Mouse (Mus musculus) granulocyte monocyte progenitor cell, adult 5-6 weeks (primary cell): ENCODE data around the gene Neurl4. TPM values are rescaled to one million over a fixed set of nuclear protein-coding genes. Genes with fewer than 3 reads are reported as not detected.
A peak's percentile ranks its signal among the peaks of the same experiment; 100 is the strongest.
"Not testable (repeated sequence)": the region's sequence is repeated elsewhere in the genome, so short reads cannot be mapped to it uniquely, and the experiment has no call there.

ENCODE experiments used
- ATAC-seq: replicated peaks from 2 replicates; pipeline ENCODE4 v1.8.0; 2016; ENCODE audit warnings: mild to moderate bottlenecking, moderate TSS enrichment, inconsistent platforms; ENCODE audit not compliant: poor library complexity, severe bottlenecking
- total RNA-seq, 2 experiments: library from RNA; stranded (forward) in 1 of 2; stranded (reverse) in 1 of 2; fragments of 200-712, 200-1000 nt in 1 of 2; fragments of >200 nt in 1 of 2; fragmentation: Nextera tagmentation in 1 of 2; gene quantifications; 2 replicates each; pipeline ENCODE4 v1.2.3; 2014 to 2017

Gene Neurl4
- total RNA-seq, 2 experiments from 2014 or later = 27.5 to 32.0 TPM

DNA sequence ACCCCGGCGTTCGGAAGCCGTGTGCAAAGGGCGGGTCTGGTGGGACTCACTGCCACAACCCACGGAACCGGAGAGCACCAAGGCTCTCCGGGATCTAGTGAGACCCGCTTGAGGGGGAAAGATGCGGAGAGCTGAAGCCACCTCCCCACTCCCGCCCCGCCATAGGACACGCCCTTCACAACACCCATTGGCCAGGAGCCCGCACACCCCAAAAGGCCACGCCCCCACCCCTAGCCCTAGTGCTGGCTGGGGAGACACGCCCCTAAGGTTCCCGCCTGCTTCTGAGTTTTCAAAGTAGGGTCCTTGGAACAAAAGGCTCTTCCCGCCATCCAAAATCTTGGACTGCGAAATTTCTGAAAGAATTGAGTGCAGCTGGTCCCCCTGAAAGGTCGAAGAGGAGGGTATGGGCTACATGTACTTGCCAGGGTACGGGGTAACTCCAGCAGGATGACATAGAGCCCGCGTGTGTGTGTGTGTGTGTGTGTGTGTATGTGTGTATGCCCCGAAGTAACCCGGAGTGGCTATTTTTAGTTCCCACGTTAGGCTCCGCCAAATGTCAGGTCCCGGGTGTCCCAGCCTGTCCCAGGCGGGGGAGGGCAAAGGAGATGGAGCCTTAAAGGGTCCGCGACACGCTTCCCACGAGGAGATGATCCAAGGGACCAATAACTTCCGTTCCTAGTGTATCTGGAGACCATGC, 47.3 kb downstream of the Neurl4 start, which contains the start of gene Slc2a4:
Gene Slc2a4 (minus strand): TSS at position 123 of the 697 bp plus-strand sequence.
- peak; percentile 92 for ATAC-seq

DNA sequence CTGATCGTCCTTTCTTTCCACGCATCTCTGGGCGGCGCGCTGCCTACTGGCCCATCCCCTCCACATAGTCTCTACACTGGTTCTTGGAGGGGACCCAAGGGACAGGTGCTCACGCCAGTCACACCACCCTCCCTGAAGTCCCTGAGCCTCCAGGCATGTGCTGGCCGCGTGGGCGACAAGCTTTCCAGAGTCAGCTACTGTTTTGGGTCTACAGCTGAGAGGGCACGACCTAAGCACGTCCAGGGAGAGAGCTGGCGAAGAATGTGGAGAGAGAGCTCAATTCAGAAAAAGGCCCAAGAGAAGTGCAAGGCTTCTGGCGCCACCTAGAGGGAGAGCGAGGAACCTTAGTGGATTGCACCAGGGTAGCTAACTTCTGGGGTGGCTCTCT, 47.9 kb downstream of the Neurl4 start:
- ATAC-seq = peak; percentile 74

GRCm38 (mm10) chr11:69950807-69951459, 50.1 kb downstream of the Neurl4 start:
- no peak for ATAC-seq

DNA sequence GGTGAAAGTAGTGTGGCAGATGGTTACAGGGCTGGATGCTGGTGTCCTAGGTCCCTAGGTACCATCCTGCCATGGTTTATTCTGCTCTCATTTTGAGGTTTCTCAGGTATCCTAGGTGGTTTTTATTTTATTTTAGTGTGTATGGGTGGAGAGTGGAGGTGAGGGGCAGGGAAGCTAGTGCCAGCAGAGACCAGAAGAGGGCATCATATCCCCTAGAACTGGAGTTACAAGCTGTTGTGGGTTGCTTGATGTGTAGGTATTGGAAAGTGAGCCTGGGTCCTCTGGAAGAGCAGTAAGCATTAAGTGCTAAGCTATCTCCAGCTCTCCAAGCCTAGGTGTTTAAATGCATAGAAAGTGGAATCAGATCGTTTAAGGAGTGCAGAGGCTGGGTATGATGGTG, 51.4 kb downstream of the Neurl4 start:
- ATAC-seq = no peak

DNA sequence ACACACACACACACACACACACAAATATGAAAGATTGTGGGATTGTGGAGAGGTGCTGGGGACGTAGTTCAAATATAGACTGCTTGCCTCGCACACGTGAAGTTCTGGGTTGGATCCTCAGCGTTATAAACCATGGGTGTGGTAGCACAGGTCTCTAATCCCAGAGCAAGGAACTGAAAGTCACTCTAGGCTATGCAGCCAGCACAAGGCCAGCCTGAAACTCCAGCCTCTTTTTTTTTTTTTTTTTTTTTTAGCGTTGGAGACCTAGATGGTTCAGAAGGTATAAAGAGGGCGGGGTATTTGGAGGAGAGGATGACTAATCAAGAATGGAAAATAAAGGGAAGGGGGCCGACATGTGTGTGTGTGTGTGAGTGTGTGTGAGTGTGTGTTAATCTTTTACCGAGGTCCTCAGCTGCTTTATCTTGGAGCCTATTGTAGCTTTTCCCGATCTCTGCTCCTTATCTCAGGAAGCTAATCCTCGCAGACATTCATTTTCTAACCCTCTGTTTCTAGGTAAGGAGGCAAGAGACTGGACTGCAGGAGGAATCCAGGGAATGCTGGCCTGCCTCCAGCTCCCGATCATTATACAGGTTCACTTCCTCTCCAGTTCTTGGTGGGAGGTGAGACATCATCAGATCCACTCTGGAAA, 52.5 kb downstream of the Neurl4 start:
- ATAC-seq = no peak; the same call in 1 of the 2 replicates

DNA sequence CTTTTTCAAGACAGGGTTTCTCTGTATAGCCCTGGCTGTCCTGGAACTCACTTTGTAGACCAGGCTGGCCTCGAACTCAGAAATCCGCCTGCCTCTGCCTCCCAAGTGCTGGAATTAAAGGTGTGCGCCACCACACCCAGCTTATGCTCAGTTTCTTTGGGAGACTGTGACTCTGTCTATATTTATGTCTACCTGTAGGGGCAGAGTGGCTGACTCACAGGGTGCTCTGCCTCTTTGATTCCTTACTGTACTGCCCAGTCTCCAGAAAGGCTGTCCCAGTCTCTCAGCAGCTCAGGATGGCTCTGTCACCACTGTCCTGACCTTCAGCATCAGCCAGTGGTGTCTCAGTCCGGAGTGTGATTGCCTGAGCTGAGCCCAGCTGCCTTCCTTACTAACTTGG, 54.7 kb downstream of the Neurl4 start:
- ATAC-seq = not testable (repeated sequence)

GRCm38 (mm10) chr11:69956218-69956617, 55.3 kb downstream of the Neurl4 start:
- no peak for ATAC-seq

DNA sequence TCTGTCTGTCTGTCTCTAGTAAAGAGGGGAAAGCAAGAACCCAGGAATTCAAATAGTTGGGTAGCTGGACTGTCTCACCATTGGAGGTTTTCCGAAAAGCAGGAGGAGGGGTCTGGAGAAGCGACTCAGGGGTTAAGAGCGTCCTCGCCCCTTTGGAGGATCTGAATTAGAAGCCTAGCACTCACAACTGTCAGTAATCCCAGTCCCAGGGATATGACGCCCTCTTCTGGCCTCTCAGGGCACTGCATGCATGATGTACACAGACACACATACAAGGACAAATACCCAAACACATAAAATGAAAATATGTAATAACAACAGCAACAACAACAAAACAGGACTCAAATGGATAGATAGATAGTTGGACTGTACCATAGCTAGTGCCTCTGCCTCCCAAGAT, 59.7 kb downstream of the Neurl4 start:
- ATAC-seq = 0 out of 2 replicates have a peak, but pooled peaks have one; percentile 27

DNA sequence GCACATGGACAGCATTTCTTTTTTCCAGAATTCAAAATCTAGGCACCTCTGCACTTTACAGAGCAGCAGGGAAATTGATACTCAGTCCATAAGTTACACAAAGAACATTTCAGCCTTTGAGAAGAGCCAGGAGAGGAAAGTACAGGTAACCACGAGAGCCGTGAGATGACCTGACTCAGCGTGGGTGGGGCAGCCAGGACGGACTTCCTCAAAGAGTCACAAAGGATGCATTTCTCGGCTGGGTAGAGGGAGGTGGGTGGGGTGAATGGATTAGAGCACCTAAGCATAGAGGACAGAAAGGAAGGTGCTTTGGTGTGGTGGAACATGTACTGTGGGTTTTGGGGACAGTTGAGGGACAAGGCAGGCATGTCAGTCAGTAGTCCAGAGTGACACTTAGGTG, 61.0 kb downstream of the Neurl4 start:
- peak; percentile 42 for ATAC-seq

Other genes starting within 250 kb of the Neurl4 start
Only the 30 nearest of the 40 such genes appear.
- 153 and 165 TPM in 2 replicates for gene Polr2a, start 142.4 kb upstream of the Neurl4 start, total RNA-seq (2014; fragmentation: Nextera tagmentation)
- gene Polr2a, start 142.4 kb upstream of the Neurl4 start, total RNA-seq (2017) = 30.2 and 38.5 TPM in 2 replicates
- not detected in 2 replicates for gene Slc35g3, start 139.1 kb upstream of the Neurl4 start, total RNA-seq (2014; fragmentation: Nextera tagmentation)
- gene Slc35g3, start 139.1 kb upstream of the Neurl4 start, total RNA-seq (2017) = not detected in 2 replicates
- 1.8 and 2.1 TPM in 2 replicates for gene Zbtb4, start 135.2 kb upstream of the Neurl4 start, total RNA-seq (2014; fragmentation: Nextera tagmentation)
- gene Zbtb4, start 135.2 kb upstream of the Neurl4 start, total RNA-seq (2017) = 0.26 and 0.43 TPM in 2 replicates
- not detected in 2 replicates for gene Chrnb1, start 105.1 kb upstream of the Neurl4 start, total RNA-seq (2014; fragmentation: Nextera tagmentation)
- 0.82 TPM in 1 of 2 replicates, not detected in the other for gene Chrnb1, start 105.1 kb upstream of the Neurl4 start, total RNA-seq (2017)
- 1.6 and 2.9 TPM in 2 replicates for gene Fgf11, start 99.2 kb upstream of the Neurl4 start, total RNA-seq (2014; fragmentation: Nextera tagmentation)
- not detected in 2 replicates for gene Fgf11, start 99.2 kb upstream of the Neurl4 start, total RNA-seq (2017)
- not detected in 2 replicates for gene Tmem102, start 95.4 kb upstream of the Neurl4 start, total RNA-seq (2014; fragmentation: Nextera tagmentation)
- gene Tmem102, start 95.4 kb upstream of the Neurl4 start, total RNA-seq (2017) = not detected in 2 replicates
- gene Gm39566, start 85.8 kb upstream of the Neurl4 start, total RNA-seq (2014; fragmentation: Nextera tagmentation) = not detected in 2 replicates
- not detected in 2 replicates for gene Gm39566, start 85.8 kb upstream of the Neurl4 start, total RNA-seq (2017)
- gene Spem2, start 82.6 kb upstream of the Neurl4 start, total RNA-seq (2014; fragmentation: Nextera tagmentation) = not detected in 2 replicates
- not detected in 2 replicates for gene Spem2, start 82.6 kb upstream of the Neurl4 start, total RNA-seq (2017)
- gene Spem1, start 78.9 kb upstream of the Neurl4 start, total RNA-seq (2014; fragmentation: Nextera tagmentation) = not detected in 2 replicates
- not detected in 2 replicates for gene Spem1, start 78.9 kb upstream of the Neurl4 start, total RNA-seq (2017)
- gene Nlgn2, start 63.3 kb upstream of the Neurl4 start, total RNA-seq (2014; fragmentation: Nextera tagmentation) = 13.5 and 33.1 TPM in 2 replicates
- gene Nlgn2, start 63.3 kb upstream of the Neurl4 start, total RNA-seq (2017) = 4.0 and 7.4 TPM in 2 replicates
- gene Tmem256, start 62.6 kb upstream of the Neurl4 start, total RNA-seq (2014; fragmentation: Nextera tagmentation) = 294 and 359 TPM in 2 replicates
- gene Tmem256, start 62.6 kb upstream of the Neurl4 start, total RNA-seq (2017) = 118 and 164 TPM in 2 replicates
- gene Plscr3, start 54.7 kb upstream of the Neurl4 start, total RNA-seq (2014; fragmentation: Nextera tagmentation) = 108 and 109 TPM in 2 replicates
- gene Plscr3, start 54.7 kb upstream of the Neurl4 start, total RNA-seq (2017) = 24.9 and 25.2 TPM in 2 replicates
- 0.60 TPM in 1 of 2 replicates, not detected in the other for gene Tnk1, start 42.3 kb upstream of the Neurl4 start, total RNA-seq (2014; fragmentation: Nextera tagmentation)
- gene Tnk1, start 42.3 kb upstream of the Neurl4 start, total RNA-seq (2017) = not detected in 2 replicates
- not detected in 2 replicates for gene Tmem95, start 23.1 kb upstream of the Neurl4 start, total RNA-seq (2014; fragmentation: Nextera tagmentation)
- not detected in 2 replicates for gene Tmem95, start 23.1 kb upstream of the Neurl4 start, total RNA-seq (2017)
- gene Kctd11, start 19.7 kb upstream of the Neurl4 start, total RNA-seq (2014; fragmentation: Nextera tagmentation) = 0.41 and 4.2 TPM in 2 replicates
- 1.1 and 2.6 TPM in 2 replicates for gene Kctd11, start 19.7 kb upstream of the Neurl4 start, total RNA-seq (2017)
- 52.4 and 65.1 TPM in 2 replicates for gene Acap1, start 5.5 kb upstream of the Neurl4 start, total RNA-seq (2014; fragmentation: Nextera tagmentation)
- gene Acap1, start 5.5 kb upstream of the Neurl4 start, total RNA-seq (2017) = 47.0 and 50.7 TPM in 2 replicates
- 1.3 and 3.5 TPM in 2 replicates for gene 2810408A11Rik, start 85 bp upstream of the Neurl4 start, total RNA-seq (2014; fragmentation: Nextera tagmentation)
- gene 2810408A11Rik, start 85 bp upstream of the Neurl4 start, total RNA-seq (2017) = 3.6 and 6.4 TPM in 2 replicates
- 71.5 and 99.8 TPM in 2 replicates for gene Gps2, start 12.8 kb downstream of the Neurl4 start, total RNA-seq (2014; fragmentation: Nextera tagmentation)
- 47.1 and 58.2 TPM in 2 replicates for gene Gps2, start 12.8 kb downstream of the Neurl4 start, total RNA-seq (2017)
- 1,453 and 1,476 TPM in 2 replicates for gene Eif5a, start 20.9 kb downstream of the Neurl4 start, total RNA-seq (2014; fragmentation: Nextera tagmentation)
- gene Eif5a, start 20.9 kb downstream of the Neurl4 start, total RNA-seq (2017) = 890 and 976 TPM in 2 replicates
- not detected in 2 replicates for gene Ybx2, start 34.7 kb downstream of the Neurl4 start, total RNA-seq (2014; fragmentation: Nextera tagmentation)
- gene Ybx2, start 34.7 kb downstream of the Neurl4 start, total RNA-seq (2017) = 2.1 TPM in 1 of 2 replicates, not detected in the other
- gene Slc2a4, start 47.1 kb downstream of the Neurl4 start, total RNA-seq (2014; fragmentation: Nextera tagmentation) = not detected in 2 replicates
- not detected in 2 replicates for gene Slc2a4, start 47.1 kb downstream of the Neurl4 start, total RNA-seq (2017)
- not detected in 2 replicates for gene Cldn7, start 63.7 kb downstream of the Neurl4 start, total RNA-seq (2014; fragmentation: Nextera tagmentation)
- gene Cldn7, start 63.7 kb downstream of the Neurl4 start, total RNA-seq (2017) = not detected in 2 replicates
- gene Ctdnep1, start 80.1 kb downstream of the Neurl4 start, total RNA-seq (2014; fragmentation: Nextera tagmentation) = 191 and 254 TPM in 2 replicates
- gene Ctdnep1, start 80.1 kb downstream of the Neurl4 start, total RNA-seq (2017) = 19.3 and 23.8 TPM in 2 replicates
- 59.4 and 70.0 TPM in 2 replicates for gene Elp5, start 81.4 kb downstream of the Neurl4 start, total RNA-seq (2014; fragmentation: Nextera tagmentation)
- 58.2 and 77.5 TPM in 2 replicates for gene Elp5, start 81.4 kb downstream of the Neurl4 start, total RNA-seq (2017)
- 288 and 367 TPM in 2 replicates for gene Gabarap, start 90.1 kb downstream of the Neurl4 start, total RNA-seq (2014; fragmentation: Nextera tagmentation)
- gene Gabarap, start 90.1 kb downstream of the Neurl4 start, total RNA-seq (2017) = 239 and 250 TPM in 2 replicates
- 41.7 and 45.8 TPM in 2 replicates for gene Phf23, start 94.7 kb downstream of the Neurl4 start, total RNA-seq (2014; fragmentation: Nextera tagmentation)
- gene Phf23, start 94.7 kb downstream of the Neurl4 start, total RNA-seq (2017) = 30.2 and 32.3 TPM in 2 replicates
- gene Dvl2, start 99.5 kb downstream of the Neurl4 start, total RNA-seq (2014; fragmentation: Nextera tagmentation) = 4.6 and 24.5 TPM in 2 replicates
- gene Dvl2, start 99.5 kb downstream of the Neurl4 start, total RNA-seq (2017) = 16.1 and 18.0 TPM in 2 replicates
- 39.7 and 55.8 TPM in 2 replicates for gene Acadvl, start 114.3 kb downstream of the Neurl4 start, total RNA-seq (2014; fragmentation: Nextera tagmentation)
- 40.3 and 42.1 TPM in 2 replicates for gene Acadvl, start 114.3 kb downstream of the Neurl4 start, total RNA-seq (2017)
- 11.4 and 12.3 TPM in 2 replicates for gene Dlg4, start 115.9 kb downstream of the Neurl4 start, total RNA-seq (2014; fragmentation: Nextera tagmentation)
- 1.3 and 3.5 TPM in 2 replicates for gene Dlg4, start 115.9 kb downstream of the Neurl4 start, total RNA-seq (2017)
- not detected in 2 replicates for gene Asgr1, start 153.0 kb downstream of the Neurl4 start, total RNA-seq (2014; fragmentation: Nextera tagmentation)
- not detected in 2 replicates for gene Asgr1, start 153.0 kb downstream of the Neurl4 start, total RNA-seq (2017)